16 mouse cellular contexts compared by ENCODE assay signal in genomic region chr14:89089661-89090060, GRCm38 (mm10).
"Had no signal": no experiment of that assay in that cellular context is flagged by ENCODE, and none has a peak within 500 bp of the region (broad histone marks: within the 10 kb centered on the region; RNA-seq: fewer than 3 reads in every experiment).

No protein-coding gene starts in this region.

- H3K4me1 ChIP-seq: neural tube, embryonic 12.5 days; neural tube, embryonic 13.5 days; neural tube, embryonic 15.5 days; stomach, embryonic 15.5 days had no signal

- H3K27me3 ChIP-seq: neural tube, embryonic 12.5 days; neural tube, embryonic 13.5 days; neural tube, embryonic 15.5 days; stomach, embryonic 15.5 days had no signal

- H3K27ac ChIP-seq: neural tube, embryonic 12.5 days; neural tube, embryonic 13.5 days; neural tube, embryonic 15.5 days; stomach, embryonic 15.5 days; stomach, postnatal 0 days had no signal

- H3K36me3 ChIP-seq: neural tube, embryonic 12.5 days; neural tube, embryonic 13.5 days; neural tube, embryonic 15.5 days; stomach, embryonic 15.5 days had no signal

- H3K4me3 ChIP-seq: neural tube, embryonic 12.5 days; neural tube, embryonic 13.5 days; neural tube, embryonic 15.5 days; stomach, embryonic 15.5 days had no signal

- DNase-seq: right cerebral cortex, adult 18-20 months; right cerebral cortex, postnatal 14 days; right cerebral cortex, postnatal 25 days; right cerebral cortex, postnatal 4 days; spleen, adult 18-20 months; thymus, adult 18-20 months; thymus, adult 2 months; thymus, postnatal 14 days; thymus, postnatal 25 days; thymus, postnatal 36 days; thymus, postnatal 4 days had no signal

- H3K9me3 ChIP-seq: neural tube, embryonic 12.5 days; neural tube, embryonic 13.5 days; neural tube, embryonic 15.5 days; stomach, embryonic 15.5 days had no signal
